Mouse (Mus musculus) kidney, postnatal 0 days (tissue): Measurements from ENCODE around the gene Ribc2. TPM values are rescaled to one million over a fixed set of nuclear protein-coding genes. Genes with fewer than 3 reads are reported as not detected.

Experiments used
- ATAC-seq: fragments of 200-750 bp; cut with Nextera tagmentation; replicated peaks from 2 replicates; pipeline ENCODE4 v1.8.0; 2017; ENCODE audit warnings: low read depth, moderate number of reproducible peaks, moderate TSS enrichment, moderate library complexity; ENCODE audit not compliant: low FRiP score
- DNase-seq: peaks from one replicate; pipeline ENCODE4 v3.0.0-alpha.2; 2016; ENCODE audit warnings: low spot score
- H3K27ac ChIP-seq: fragments of 300-500 bp; sonication (generic); 2 replicates; pipeline ENCODE4 v1.5.1; 2014; ENCODE audit warnings: mild to moderate bottlenecking
- H3K27me3 ChIP-seq: fragments of 300-500 bp; sonication (generic); 2 replicates; pipeline ENCODE4 v1.6.1; 2014; ENCODE audit warnings: low read length, mixed read lengths; ENCODE audit not compliant: insufficient read depth
- H3K36me3 ChIP-seq: fragments of 300-500 bp; sonication (generic); 2 replicates; pipeline ENCODE4 v1.6.1; 2014; ENCODE audit warnings: low read length, mixed read lengths; ENCODE audit not compliant: insufficient read depth
- H3K4me1 ChIP-seq: fragments of 300-500 bp; sonication (generic); replicated peaks from 2 replicates; pipeline ENCODE4 v1.6.1; 2014; ENCODE audit warnings: antibody characterized with exemption, low read length, mixed read lengths; ENCODE audit not compliant: insufficient read depth
- H3K4me2 ChIP-seq: fragments of 300-500 bp; sonication (generic); 2 replicates; pipeline ENCODE4 v1.6.1; 2014; ENCODE audit warnings: mild to moderate bottlenecking, low read length, moderate library complexity, mixed read lengths
- H3K4me3 ChIP-seq: fragments of 300-500 bp; sonication (generic); replicated peaks from 2 replicates; pipeline ENCODE4 v1.5.1; 2014; ENCODE audit warnings: low read depth, low read length
- H3K9ac ChIP-seq: fragments of 300-500 bp; sonication (generic); 2 replicates; pipeline ENCODE4 v1.6.1; 2014; ENCODE audit warnings: low read depth, low read length
- H3K9me3 ChIP-seq: fragments of 300-500 bp; sonication (generic); replicated peaks from 2 replicates; pipeline ENCODE4 v1.6.1; 2016; ENCODE audit warnings: low read length, inconsistent platforms, mixed read lengths
- CTCF ChIP-seq: IDR thresholded peaks from 2 replicates; pipeline ENCODE4 v1.5.1; 2016; ENCODE audit warnings: antibody characterized with exemption, low read depth, mild to moderate bottlenecking, moderate library complexity
- WGBS: fragments of 180-500 bp; shearing (Covaris S2); extraction: QIAGEN DNeasy Blood & Tissue Kit; methylation state at CpG from one replicate; pipeline ENCODE4 v1.1.7; 2014; 5-methylcytosine and 5-hydroxymethylcytosine counted together
- polyA plus RNA-seq: library from polyadenylated mRNA; unstranded; fragments of >200 nt; fragmentation: Nextera tagmentation; extraction: Ambion mirVana; gene quantifications from 2 replicates; pipeline ENCODE4 v1.2.1, GENCODE M21; 2015

Ribc2 gene
- polyA plus RNA-seq, 1 experiment from 2014 or later, result 0.41 TPM

- Histone ChIP-seq H3K4me3 (no peak overlapping the region), H3K9me3 (no peaks in the 10 kb centered on the region), H3K36me3 (no peaks in the 10 kb centered on the region), H3K27me3 (no peaks in the 10 kb centered on the region), H3K27ac (no peak overlapping the region), H3K9ac (no peak overlapping the region), H3K4me2 (no peak overlapping the region), H3K4me1 (no peaks in the 10 kb centered on the region)
- WGBS, result 90% methylated on average over 11 of the region's 11 CpGs
- no peak for DNase-seq
- no peak for ATAC-seq
- TF ChIP-seq CTCF, result no peak
Measured at GRCm38 (mm10) chr15:85143161-85143560, 11.3 kb downstream of the Ribc2 start.

DNA sequence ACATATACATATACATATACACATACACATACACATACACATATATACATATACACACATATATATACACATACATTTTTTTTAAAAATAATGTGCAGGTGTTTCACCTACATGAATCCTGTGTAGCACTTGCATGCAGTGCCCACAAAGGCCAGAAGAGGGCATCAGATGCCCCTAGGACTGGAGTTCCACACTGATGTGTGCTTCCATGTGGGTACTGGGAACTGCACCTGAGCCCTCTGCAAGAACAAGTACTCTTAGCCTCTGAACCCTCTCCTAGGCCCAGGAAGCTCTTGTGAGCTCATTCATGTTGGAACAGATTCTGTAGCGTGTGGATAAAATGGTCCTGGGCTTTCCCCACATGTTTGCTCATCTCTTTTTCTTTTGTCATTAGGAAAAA is 11.9 kb downstream of the Ribc2 start:
- Histone ChIP-seq H3K27ac (no peak overlapping the region), H3K4me1 (no peaks in the 10 kb centered on the region), H3K9me3 (no peaks in the 10 kb centered on the region), H3K4me2 (no peak overlapping the region), H3K9ac (no peak overlapping the region), H3K27me3 (no peaks in the 10 kb centered on the region), H3K4me3 (no peak overlapping the region), H3K36me3 (no peaks in the 10 kb centered on the region)
- 97% methylated on average over 1 of the region's 1 CpGs for WGBS
- TF ChIP-seq CTCF, result peak; percentile 29; the same call in 1 of the 2 replicates
- DNase-seq (no peak), ATAC-seq (no peak)

- H3K4me3 ChIP-seq, result no peak overlapping the region
- H3K27me3 ChIP-seq, result no peaks in the 10 kb centered on the region
- H3K9ac ChIP-seq, result no peak overlapping the region
- TF ChIP-seq CTCF, result no peak
- no peaks in the 10 kb centered on the region for H3K36me3 ChIP-seq
- H3K4me2 ChIP-seq, result no peak overlapping the region
- H3K27ac ChIP-seq, result no peak overlapping the region
- ATAC-seq, result no peak
- 93% methylated on average over 5 of the region's 5 CpGs for WGBS
- no peaks in the 10 kb centered on the region for H3K4me1 ChIP-seq
- H3K9me3 ChIP-seq, result no peaks in the 10 kb centered on the region
- no peak for DNase-seq
Measured at GRCm38 (mm10) chr15:85144249-85144648, 12.4 kb downstream of the Ribc2 start.

DNA sequence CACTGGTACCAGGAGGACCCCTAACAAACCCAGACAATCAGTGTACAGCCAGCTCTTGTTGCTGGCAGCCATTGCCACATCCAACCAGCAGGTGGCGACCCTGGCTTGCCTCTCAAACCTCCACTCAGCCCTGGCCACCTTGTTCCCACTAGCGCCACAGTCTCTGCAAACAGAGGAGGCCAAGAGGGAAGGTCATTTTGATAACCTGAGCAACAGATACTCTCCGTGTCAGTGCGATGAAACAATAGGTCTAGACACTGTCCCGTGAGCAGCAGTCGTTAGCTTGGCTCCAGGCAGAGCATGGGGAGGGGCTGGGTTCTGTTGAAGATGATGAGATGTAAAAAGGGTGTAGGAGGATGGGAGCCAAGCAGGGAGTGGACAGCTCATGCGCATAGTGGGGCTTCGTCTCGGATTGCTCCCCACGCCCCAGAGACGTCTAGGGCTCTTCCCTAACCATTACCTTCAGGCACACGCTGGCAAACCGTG is 19.6 kb downstream of the Ribc2 start:
- DNase-seq (peak; percentile 86), ATAC-seq (peak; percentile 57)
- H3K4me3 ChIP-seq, result no peak overlapping the region
- no peak overlapping the region for H3K27ac ChIP-seq
- H3K9ac ChIP-seq, result no peak overlapping the region
- no peaks in the 10 kb centered on the region for H3K36me3 ChIP-seq
- WGBS, result 29% methylated on average over 13 of the region's 13 CpGs
- H3K4me1 ChIP-seq, result 0 out of 2 replicates have a peak, but pooled peaks cover 3% of the 10 kb centered on the region
- peak; percentile 99 for TF ChIP-seq CTCF
- H3K27me3 ChIP-seq, result no peaks in the 10 kb centered on the region
- H3K9me3 ChIP-seq, result no peaks in the 10 kb centered on the region
- no peak overlapping the region for H3K4me2 ChIP-seq

GRCm38 (mm10) chr15:85152577-85152976 is 20.7 kb downstream of the Ribc2 start:
- H3K4me3 ChIP-seq, result no peak overlapping the region
- no peak overlapping the region for H3K9ac ChIP-seq
- 68% methylated on average over 3 of the region's 3 CpGs for WGBS
- no peaks in the 10 kb centered on the region for H3K36me3 ChIP-seq
- no peak overlapping the region for H3K27ac ChIP-seq
- H3K4me1 ChIP-seq, result 0 out of 2 replicates have a peak, but pooled peaks cover 3% of the 10 kb centered on the region
- no peaks in the 10 kb centered on the region for H3K27me3 ChIP-seq
- H3K4me2 ChIP-seq, result no peak overlapping the region
- no peaks in the 10 kb centered on the region for H3K9me3 ChIP-seq
- DNase-seq (no peak), ATAC-seq (no peak)
- no peak for TF ChIP-seq CTCF

DNA sequence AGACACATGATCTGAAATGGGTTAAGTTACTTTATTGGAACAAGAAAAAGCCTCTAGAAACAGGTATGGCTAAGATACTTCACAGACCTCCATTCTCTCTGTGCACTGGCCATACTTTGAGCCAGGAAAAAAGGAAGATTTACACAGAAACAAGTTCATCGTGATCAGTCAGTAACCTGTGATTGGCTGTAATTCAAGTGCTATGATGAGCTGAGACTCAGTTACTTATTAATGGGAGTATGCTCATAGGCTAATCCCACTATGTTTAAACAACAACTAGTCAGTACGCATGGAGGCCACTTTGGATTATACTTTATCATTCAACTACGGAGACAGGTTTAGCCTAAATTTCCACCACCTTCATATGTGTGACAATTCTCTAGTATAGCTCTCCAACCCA is 22.2 kb downstream of the Ribc2 start:
- Histone ChIP-seq H3K4me2 (no peak overlapping the region), H3K36me3 (no peaks in the 10 kb centered on the region), H3K4me1 (0 out of 2 replicates have a peak, but pooled peaks cover 3% of the 10 kb centered on the region), H3K27ac (no peak overlapping the region), H3K9me3 (no peaks in the 10 kb centered on the region), H3K27me3 (no peaks in the 10 kb centered on the region), H3K9ac (no peak overlapping the region), H3K4me3 (no peak overlapping the region)
- DNase-seq, result no peak
- 83% methylated on average over 3 of the region's 3 CpGs for WGBS
- ATAC-seq, result no peak
- TF ChIP-seq CTCF, result no peak

DNA sequence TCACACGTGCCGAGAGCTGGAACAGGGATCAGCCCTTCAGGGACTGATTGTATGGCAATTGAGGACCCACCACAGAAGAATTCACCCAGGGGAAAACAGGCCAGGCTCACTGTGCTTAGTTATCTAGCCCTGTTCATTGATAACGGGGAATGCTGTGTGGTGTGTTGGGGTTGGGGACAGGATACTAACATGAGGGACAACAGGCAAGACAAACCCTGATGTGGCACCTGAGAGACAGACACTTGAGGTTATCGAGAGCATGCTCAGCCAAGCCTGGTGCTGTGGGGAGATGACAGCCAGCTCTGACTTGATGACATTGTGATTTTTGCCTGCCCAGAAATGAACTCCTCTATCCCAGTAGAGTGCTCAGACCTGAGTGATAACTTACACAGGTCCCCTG is 24.3 kb downstream of the Ribc2 start:
- Histone ChIP-seq H3K27me3 (no peaks in the 10 kb centered on the region), H3K4me1 (0 out of 2 replicates have a peak, but pooled peaks cover 3% of the 10 kb centered on the region), H3K4me2 (no peak overlapping the region), H3K36me3 (no peaks in the 10 kb centered on the region), H3K27ac (no peak overlapping the region), H3K4me3 (no peak overlapping the region), H3K9ac (no peak overlapping the region), H3K9me3 (no peaks in the 10 kb centered on the region)
- DNase-seq (no peak), ATAC-seq (no peak)
- 65% methylated on average over 4 of the region's 4 CpGs for WGBS
- no peak for TF ChIP-seq CTCF
